In the genomic region with DNA sequence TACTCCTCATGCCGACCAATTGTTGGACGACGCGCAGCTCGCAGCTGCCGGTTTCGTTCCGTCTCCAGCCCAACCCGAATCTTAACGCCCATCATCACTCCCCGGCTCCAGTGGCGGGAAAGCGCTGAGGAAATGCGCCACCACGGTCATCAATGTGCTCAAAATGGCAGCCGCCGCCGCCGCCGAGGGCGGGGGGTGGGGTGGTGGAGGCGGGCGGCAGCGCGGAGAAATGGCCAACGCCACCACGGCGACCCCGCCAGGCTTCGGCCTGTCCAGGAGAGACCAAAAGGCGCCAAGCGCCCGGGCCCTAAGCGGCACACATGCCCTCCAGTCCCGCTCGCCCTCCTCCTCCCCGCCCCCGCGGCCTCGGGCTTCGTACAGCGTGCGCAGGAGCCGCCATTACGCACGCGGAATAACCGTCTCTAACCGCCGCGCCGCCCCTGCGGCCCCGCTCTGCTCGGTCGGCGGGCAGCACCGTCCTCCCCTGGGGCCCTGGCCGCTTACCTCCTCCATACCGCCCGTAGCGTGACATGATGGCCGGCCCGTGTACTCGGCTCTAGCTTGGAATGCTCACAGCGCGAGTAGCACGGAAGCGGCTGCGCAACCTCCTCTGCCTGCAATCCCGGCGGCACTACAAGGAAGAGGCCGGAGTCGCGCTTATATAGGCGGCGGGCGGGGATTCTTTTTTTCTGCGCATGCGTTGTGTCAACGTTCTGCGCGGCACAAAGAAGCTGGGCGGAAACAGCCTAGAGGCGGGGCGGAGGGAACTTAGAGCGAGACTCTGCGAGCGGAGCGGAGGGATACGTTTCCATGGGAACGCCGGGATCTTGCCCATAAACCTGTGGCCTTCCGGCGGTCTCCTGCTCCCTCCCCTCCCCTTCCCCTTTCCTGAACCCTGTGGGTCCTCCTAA, we compare ENCODE assay signal across 8 mouse cellular contexts. TPM values are rescaled to one million over a fixed set of nuclear protein-coding genes. Genes with fewer than 3 reads are reported as not detected.
DNase-seq lines count a peak whose midpoint lies in the region; ATAC-seq and TF ChIP-seq lines count a peak whose summit lies in the region.

A gene (minus strand): TSS at position 637 of the 911 bp plus-strand sequence.
A gene (plus strand): TSS at position 790 of the 911 bp plus-strand sequence.

- H3K27me3 ChIP-seq in C2C12 (ENCODE audit: control insufficient read depth, insufficient read depth, insufficient read length) (no peaks in the 10 kb centered on the region), myocyte (ENCODE audit: control insufficient read depth, insufficient read depth, insufficient read length) (no peaks in the 10 kb centered on the region)
- H3K27me3 ChIP-seq in erythroblast, embryonic 14.5 days (ENCODE audit: control insufficient read depth), result peaks cover 3% of the 10 kb centered on the region; the same call in 1 of the 2 replicates
- no peaks in the 10 kb centered on the region for H3K27me3 ChIP-seq in heart, embryonic 11.5 days (ENCODE audit: control insufficient read depth, insufficient read depth, low read length)
- no peaks in the 10 kb centered on the region for H3K27me3 ChIP-seq in kidney, embryonic 16.5 days (ENCODE audit: insufficient read depth, low read length)
- no peaks in the 10 kb centered on the region for H3K27me3 ChIP-seq in liver, adult 2 months (ENCODE audit: control insufficient read depth, insufficient read depth, low read length)
- H3K27me3 ChIP-seq in splenic B cell, adult 2 months (ENCODE audit: control insufficient read depth, insufficient read depth, low read length, poor library complexity, severe bottlenecking), result no peaks in the 10 kb centered on the region

- H3K9me3 ChIP-seq in erythroblast, embryonic 14.5 days (ENCODE audit: control insufficient read depth, low read length), result no peaks in the 10 kb centered on the region
- no peaks in the 10 kb centered on the region for H3K9me3 ChIP-seq in heart, embryonic 11.5 days (replicated peaks; ENCODE audit: control insufficient read depth, low read length)
- H3K9me3 ChIP-seq in kidney, embryonic 16.5 days (ENCODE audit: low read length), result no peaks in the 10 kb centered on the region

- peak; percentile 100 for DNase-seq in brain, embryonic 14.5 days (ENCODE audit: low read depth)
- DNase-seq in liver, adult 2 months (ENCODE audit: extremely low read depth, low read depth, low spot score), result peak; percentile 92
- DNase-seq in splenic B cell, adult 2 months (ENCODE audit: low read depth, low spot score), result peak; percentile 97

- TF ChIP-seq CTCF in C2C12 (IDR thresholded peaks at IDR 0.05; ENCODE audit: control insufficient read depth, insufficient read depth, insufficient read length), result no peak
- TF ChIP-seq CTCF in brain, embryonic 14.5 days (IDR thresholded peaks at IDR 0.05; ENCODE audit: borderline replicate concordance, extremely low read depth, insufficient read depth, insufficient read length), result no peak
- no peak for TF ChIP-seq CTCF in liver, adult 2 months (IDR thresholded peaks at IDR 0.05; ENCODE audit: low read depth, low read length)

- H3K79me2 ChIP-seq in C2C12 (ENCODE audit: control insufficient read depth, insufficient read depth), result peaks cover 52% of the 10 kb centered on the region
- H3K79me2 ChIP-seq in liver, adult 2 months (ENCODE audit: control insufficient read depth, insufficient read depth, low read length), result peaks cover 6% of the 10 kb centered on the region; the same call in 1 of the 2 replicates
- peaks cover 47% of the 10 kb centered on the region for H3K79me2 ChIP-seq in myocyte (ENCODE audit: control insufficient read depth, insufficient read depth)

- peaks cover 27% of the 10 kb centered on the region for H3K4me1 ChIP-seq in erythroblast, embryonic 14.5 days (ENCODE audit: control insufficient read depth)
- H3K4me1 ChIP-seq in heart, embryonic 11.5 days (ENCODE audit: control insufficient read depth, insufficient read depth, low read length), result peaks cover 3% of the 10 kb centered on the region; the same call in 1 of the 2 replicates
- peaks cover 13% of the 10 kb centered on the region for H3K4me1 ChIP-seq in kidney, embryonic 16.5 days (ENCODE audit: insufficient read depth, low read length)
- H3K4me1 ChIP-seq in liver, adult 2 months (ENCODE audit: control insufficient read depth, insufficient read depth, low read length), result peaks cover 4% of the 10 kb centered on the region; the same call in 1 of the 2 replicates

- peaks cover 49% of the 10 kb centered on the region for H3K79me3 ChIP-seq in C2C12 (ENCODE audit: low read depth)

- H3ac ChIP-seq in C2C12 (ENCODE audit: control insufficient read depth, insufficient read length, low read depth) (peak within 1 kb of the TSS; percentile 97), myocyte (ENCODE audit: control insufficient read depth, insufficient read length) (peak within 1 kb of the TSS; percentile 86)

- H3K27ac ChIP-seq in heart, embryonic 11.5 days (ENCODE audit: low read depth, low read length), result peak within 1 kb of the TSS; percentile 99
- H3K27ac ChIP-seq in kidney, embryonic 16.5 days (ENCODE audit: low read length), result peak within 1 kb of the TSS; percentile 98
- H3K27ac ChIP-seq in liver, adult 2 months (replicated peaks; ENCODE audit: insufficient read depth, low read depth, low read length), result peak within 1 kb of the TSS; percentile 84

- TF ChIP-seq POLR2A in brain, embryonic 14.5 days (IDR thresholded peaks at IDR 0.05; ENCODE audit: borderline replicate concordance, extremely low read depth, insufficient read depth, insufficient read length, poor library complexity, severe bottlenecking), result peak; percentile 100
- peak; percentile 100 for TF ChIP-seq POLR2A in liver, adult 2 months (IDR thresholded peaks at IDR 0.05; ENCODE audit: extremely low read depth, insufficient read depth, low read length)
- peak; percentile 100 for TF ChIP-seq POLR2A in myocyte (IDR thresholded peaks at IDR 0.05; ENCODE audit: insufficient read length, low read depth)

- ATAC-seq in heart, embryonic 11.5 days (replicated peaks; ENCODE audit: insufficient number of reproducible peaks, low FRiP score, low TSS enrichment), result peak; percentile 92
- ATAC-seq in kidney, embryonic 16.5 days (ENCODE audit: low FRiP score, low TSS enrichment), result peak; percentile 93

- under 1% methylated on average over 92 of the region's 95 CpGs for WGBS in heart, embryonic 11.5 days (ENCODE audit: insufficient replicate concordance)
- under 1% methylated on average over 80 of the region's 95 CpGs for WGBS in kidney, embryonic 16.5 days
- under 1% methylated on average over 91 of the region's 95 CpGs for WGBS in liver, adult 2 months

- H3K4me2 ChIP-seq in heart, embryonic 11.5 days, result peak within 1 kb of the TSS; percentile 87
- peak within 1 kb of the TSS; percentile 87 for H3K4me2 ChIP-seq in kidney, embryonic 16.5 days (replicated peaks; ENCODE audit: low read depth, low read length)
- peak within 1 kb of the TSS; percentile 98 for H3K4me2 ChIP-seq in myocyte (ENCODE audit: low read depth)

- H3K9ac ChIP-seq in heart, embryonic 11.5 days (ENCODE audit: low read depth, low read length), result peak within 1 kb of the TSS; percentile 99
- H3K9ac ChIP-seq in kidney, embryonic 16.5 days (replicated peaks; ENCODE audit: low read length), result peak within 1 kb of the TSS; percentile 100
- H3K9ac ChIP-seq in liver, adult 2 months (ENCODE audit: low read depth, low read length), result peak within 1 kb of the TSS; percentile 96

- H3K4me3 ChIP-seq in C2C12 (ENCODE audit: insufficient read depth, poor library complexity, severe bottlenecking) (peak within 1 kb of the TSS; percentile 97), myocyte (peak within 1 kb of the TSS; percentile 94)
- peak within 1 kb of the TSS; percentile 98 for H3K4me3 ChIP-seq in erythroblast, embryonic 14.5 days (replicated peaks)
- H3K4me3 ChIP-seq in heart, embryonic 11.5 days (ENCODE audit: low read depth, low read length), result peak within 1 kb of the TSS; percentile 80
- peak within 1 kb of the TSS; percentile 92 for H3K4me3 ChIP-seq in kidney, embryonic 16.5 days (ENCODE audit: low read length)
- H3K4me3 ChIP-seq in liver, adult 2 months (ENCODE audit: insufficient read depth, low read depth, low read length), result peak within 1 kb of the TSS; percentile 94

- peaks cover 42% of the 10 kb centered on the region for H3K36me3 ChIP-seq in C2C12 (ENCODE audit: control insufficient read depth, insufficient read depth)
- H3K36me3 ChIP-seq in erythroblast, embryonic 14.5 days (ENCODE audit: control insufficient read depth), result peaks cover 41% of the 10 kb centered on the region
- peaks cover 10% of the 10 kb centered on the region for H3K36me3 ChIP-seq in heart, embryonic 11.5 days (ENCODE audit: control insufficient read depth, insufficient read depth, low read length)
- peaks cover 22% of the 10 kb centered on the region for H3K36me3 ChIP-seq in kidney, embryonic 16.5 days (ENCODE audit: insufficient read depth, low read length)
- peaks cover 28% of the 10 kb centered on the region for H3K36me3 ChIP-seq in liver, adult 2 months (ENCODE audit: control insufficient read depth, insufficient read depth, low read length)
- peaks cover 34% of the 10 kb centered on the region for H3K36me3 ChIP-seq in myocyte (ENCODE audit: control insufficient read depth, insufficient read depth)
- peaks cover 13% of the 10 kb centered on the region for H3K36me3 ChIP-seq in splenic B cell, adult 2 months (ENCODE audit: control insufficient read depth, insufficient read depth, low read length, poor library complexity, severe bottlenecking)

TF ChIP-seq in C2C12, 6 proteins besides CTCF, POLR2A, EP300 and RAD21:
- no peak for TF ChIP-seq FOSL1 (IDR thresholded peaks at IDR 0.05; ENCODE audit: insufficient read depth, low read length, poor library complexity, severe bottlenecking)
TF ChIP-seq in C2C12: peak in this region for 0.

RNA-seq across cellular contexts. Expression of the first gene that starts in this region (rescaled TPM):
- polyA plus RNA-seq in C2C12 (2012; fragmentation: generic; extraction: Trizol) (228 TPM), myocyte (2012; fragmentation: generic; extraction: Trizol) (72.0 TPM)
- polyA plus RNA-seq in brain, embryonic 14.5 days (2012; rRNA removed), result 326 and 421 TPM in 2 replicates
- 3.6 and 5.4 TPM in 2 replicates for polyA plus RNA-seq in erythroblast, embryonic 14.5 days (2012)
- 383 and 398 TPM in 2 replicates for polyA plus RNA-seq in heart, embryonic 11.5 days (2014; fragmentation: Nextera tagmentation; extraction: Ambion mirVana)
- 618 and 645 TPM in 2 replicates for polyA plus RNA-seq in kidney, embryonic 16.5 days (2015; fragmentation: Nextera tagmentation; extraction: Ambion mirVana)
- total RNA-seq in liver, adult 2 months (2014; rRNA removed), result 20.5 and 22.3 TPM in 2 replicates
- 13.2 and 20.6 TPM in 2 replicates for polyA plus RNA-seq in liver, adult 2 months (2012; rRNA removed)

RNA-seq across cellular contexts. Expression of the second gene that starts in this region (rescaled TPM):
- 0.01 TPM for polyA plus RNA-seq in C2C12 (2012; fragmentation: generic; extraction: Trizol)
- 0.05 and 0.08 TPM in 2 replicates for polyA plus RNA-seq in brain, embryonic 14.5 days (2012; rRNA removed)
- 0.01 TPM in 1 of 2 replicates, not detected in the other for polyA plus RNA-seq in erythroblast, embryonic 14.5 days (2012)
- polyA plus RNA-seq in heart, embryonic 11.5 days (2014; fragmentation: Nextera tagmentation; extraction: Ambion mirVana), result 0.24 TPM in 1 of 2 replicates, not detected in the other
- polyA plus RNA-seq in kidney, embryonic 16.5 days (2015; fragmentation: Nextera tagmentation; extraction: Ambion mirVana), result not detected in 2 replicates
- total RNA-seq in liver, adult 2 months (2014; rRNA removed), result not detected in 2 replicates
- polyA plus RNA-seq in liver, adult 2 months (2012; rRNA removed), result not detected in 2 replicates
- 0.01 TPM for polyA plus RNA-seq in myocyte (2012; fragmentation: generic; extraction: Trizol)

Comparison
In these comparisons a context has a peak if more than half of its experiments do, and no peak if none do; other contexts are left out.
1. Peak in every context shown above with its lines: DNase-seq, ATAC-seq, H3K4me3 ChIP-seq and H3K27ac ChIP-seq.